Mouse (Mus musculus) NIH3T3 (cell line): Measurements from ENCODE around the gene Psph.
"Not testable (repeated sequence)": the region's sequence is repeated elsewhere in the genome, so short reads cannot be mapped to it uniquely, and the experiment has no call there.

Source experiments
- DNase-seq: peaks from one replicate; pipeline ENCODE4 v3.0.0-alpha.2; 2012; ENCODE audit warnings: low read depth

Psph gene

DNA sequence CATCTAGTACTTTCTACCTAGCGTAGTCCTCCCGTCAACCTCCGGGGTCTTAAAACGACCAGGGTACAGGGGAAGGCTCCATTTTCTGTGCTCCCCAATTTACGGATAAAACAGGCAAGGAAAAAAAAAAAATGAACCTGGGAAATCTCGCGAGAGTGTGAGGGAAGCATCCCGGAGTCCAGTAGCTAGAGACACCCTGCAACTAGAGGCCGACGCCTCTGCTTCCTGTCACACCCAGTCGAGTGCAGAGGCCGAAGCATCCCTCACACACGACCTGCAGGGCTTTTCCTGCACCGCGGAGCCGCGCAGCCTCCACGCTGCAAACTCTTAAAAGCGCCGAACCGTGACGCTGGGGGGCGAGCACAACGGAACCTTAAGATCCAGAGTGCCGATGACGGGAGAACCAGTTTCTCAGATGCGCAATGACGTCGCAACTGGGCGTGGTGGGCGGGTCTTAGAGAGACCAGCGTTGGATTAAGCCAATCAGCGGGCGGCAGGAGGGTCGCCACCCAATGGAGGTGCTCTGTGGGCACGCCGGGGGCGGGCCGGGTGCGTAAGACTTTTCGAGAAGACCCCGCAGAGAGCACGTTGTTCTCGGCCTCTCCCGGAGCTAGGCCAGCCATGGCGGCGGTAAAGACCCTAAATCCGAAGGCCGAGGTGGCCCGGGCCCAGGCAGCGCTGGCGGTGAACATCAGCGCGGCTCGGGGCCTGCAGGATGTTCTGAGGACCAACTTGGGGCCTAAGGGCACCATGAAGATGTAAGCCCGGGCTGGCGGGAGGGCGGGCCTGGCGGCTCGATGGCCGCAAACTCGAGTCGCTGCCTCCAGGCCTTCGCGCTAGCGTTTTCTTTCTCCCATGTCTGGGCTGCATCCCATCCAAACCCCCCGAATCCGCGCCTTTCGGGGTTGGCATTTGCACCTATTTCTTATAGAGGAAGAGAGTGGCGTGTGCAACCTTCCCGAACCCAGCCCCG is at the start of gene Psph:
Gene Psph, minus strand, starts transcription at position 632 of the 973 bp plus-strand sequence.
- peak; percentile 99 for DNase-seq

DNA sequence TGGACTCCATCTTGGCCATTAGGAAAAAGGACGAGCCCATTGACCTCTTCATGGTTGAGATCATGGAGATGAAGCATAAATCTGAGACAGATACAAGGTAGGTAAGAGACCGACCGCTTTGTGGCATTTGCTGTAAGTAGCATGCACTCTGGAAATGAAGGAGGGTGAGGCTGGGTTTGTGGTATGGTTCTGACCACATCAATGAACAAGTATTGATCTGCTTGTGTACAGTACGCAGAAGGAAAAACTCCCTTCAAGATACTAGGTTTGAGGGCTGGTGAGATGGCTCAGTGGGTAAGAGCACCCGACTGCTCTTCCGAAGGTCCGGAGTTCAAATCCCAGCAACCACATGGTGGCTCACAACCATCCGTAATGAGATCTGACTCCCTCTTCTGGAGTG is 3.3 kb upstream of the Psph start:
- DNase-seq: not testable (repeated sequence)

DNA sequence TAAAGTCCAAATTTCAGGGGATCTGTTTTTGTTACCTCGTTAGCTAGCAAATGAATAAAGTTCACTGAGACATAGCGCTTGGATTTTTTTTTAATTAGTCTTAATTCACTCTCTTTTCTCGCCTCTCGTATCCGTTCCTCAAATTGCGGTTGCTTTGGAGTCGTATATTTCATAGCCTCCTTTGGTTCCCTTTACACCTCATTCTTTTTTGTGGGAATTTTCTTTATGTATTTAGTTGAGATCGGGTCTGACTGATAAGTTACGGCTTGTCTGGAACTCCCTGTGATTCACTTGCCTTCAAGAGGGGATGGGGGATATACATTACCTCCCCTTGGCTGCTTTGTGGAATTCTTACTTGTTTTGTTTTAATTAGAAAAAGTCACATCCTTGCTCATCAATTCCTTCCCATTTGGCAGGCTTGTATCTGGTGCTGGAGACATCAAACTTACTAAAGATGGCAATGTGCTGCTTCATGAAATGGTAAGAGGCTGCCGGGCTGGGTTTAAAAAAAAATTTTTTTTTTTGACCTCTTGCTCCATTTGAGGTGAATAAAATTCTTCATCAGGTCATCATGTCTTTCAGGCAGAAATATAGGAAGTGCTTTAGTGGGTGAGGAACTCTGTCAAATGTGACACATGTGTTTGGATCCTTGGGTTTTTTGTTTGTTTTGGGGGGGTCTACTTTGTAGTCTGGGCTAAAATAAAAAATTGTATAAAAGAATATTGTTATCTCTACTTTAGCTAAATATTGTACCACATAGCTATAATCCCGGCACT is 757 bp upstream of the Psph start:
- no peak for DNase-seq

DNA sequence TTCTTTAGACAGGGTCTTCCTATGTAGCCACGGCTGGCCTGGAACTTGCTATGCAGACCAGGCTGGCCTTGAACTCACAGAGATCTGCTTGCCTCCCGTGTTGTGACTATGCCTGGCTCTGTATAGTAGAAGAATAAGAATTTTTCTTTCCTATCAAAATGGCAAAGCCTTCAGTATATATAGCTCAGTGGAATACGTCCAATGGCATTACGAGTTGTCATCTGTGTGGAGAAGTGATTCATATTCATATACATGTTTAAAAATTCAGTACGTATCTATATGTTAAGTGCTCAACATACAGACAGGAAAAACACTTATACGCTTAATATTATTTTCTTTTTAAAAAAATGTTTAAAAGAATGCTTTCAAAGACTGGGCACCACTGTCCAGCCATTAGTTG is 1.1 kb downstream of the Psph start:
- DNase-seq: peak; percentile 28

DNA sequence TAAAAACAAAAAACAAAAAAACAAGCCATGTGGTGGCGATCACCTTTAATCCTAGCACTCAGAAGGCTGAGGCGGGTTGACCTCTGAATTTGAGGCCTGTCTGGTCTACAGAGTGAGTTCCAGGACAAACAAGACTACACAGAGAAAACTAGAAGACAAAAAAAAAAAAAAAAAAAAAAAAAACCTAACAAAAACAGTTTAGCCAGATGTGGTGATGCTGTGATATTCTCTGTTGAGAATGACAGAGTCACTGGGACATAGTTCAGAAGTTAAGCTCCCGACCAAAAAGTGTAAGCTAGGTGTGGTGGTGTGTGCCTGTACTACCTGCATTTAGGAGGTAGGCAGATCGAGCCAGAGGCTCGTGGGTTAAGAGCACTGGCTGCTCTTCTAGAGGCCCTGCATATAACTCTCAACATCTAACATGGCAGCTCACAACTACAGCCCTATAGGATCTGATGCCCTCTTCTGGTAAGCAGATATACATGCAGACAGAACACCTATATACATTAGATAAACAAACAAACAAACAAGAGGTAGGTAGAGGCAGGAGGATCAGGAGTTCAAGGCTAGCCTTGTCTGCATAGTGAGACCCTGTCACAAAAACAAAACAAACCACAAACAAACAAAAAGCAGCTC is 1.9 kb downstream of the Psph start:
- DNase-seq: no peak

DNA sequence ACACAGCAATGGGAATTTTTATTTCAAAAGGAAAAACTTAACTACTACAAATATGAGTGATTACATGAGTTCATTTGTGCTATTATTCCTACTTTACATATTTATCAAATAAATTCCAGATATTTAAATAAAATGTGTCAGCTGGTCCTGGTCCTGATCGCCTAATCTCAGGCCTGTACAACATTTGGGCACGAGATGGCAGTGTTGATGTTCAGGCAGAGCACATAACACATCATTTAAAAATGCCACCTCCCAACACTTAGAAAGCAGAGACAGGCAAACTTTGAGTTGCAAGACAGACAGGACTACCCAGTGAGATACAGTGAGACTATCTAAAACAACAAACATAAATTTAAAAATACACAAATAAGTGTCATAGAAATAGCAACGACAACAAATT is 5.0 kb downstream of the Psph start:
- peak; percentile 80 for DNase-seq

DNA sequence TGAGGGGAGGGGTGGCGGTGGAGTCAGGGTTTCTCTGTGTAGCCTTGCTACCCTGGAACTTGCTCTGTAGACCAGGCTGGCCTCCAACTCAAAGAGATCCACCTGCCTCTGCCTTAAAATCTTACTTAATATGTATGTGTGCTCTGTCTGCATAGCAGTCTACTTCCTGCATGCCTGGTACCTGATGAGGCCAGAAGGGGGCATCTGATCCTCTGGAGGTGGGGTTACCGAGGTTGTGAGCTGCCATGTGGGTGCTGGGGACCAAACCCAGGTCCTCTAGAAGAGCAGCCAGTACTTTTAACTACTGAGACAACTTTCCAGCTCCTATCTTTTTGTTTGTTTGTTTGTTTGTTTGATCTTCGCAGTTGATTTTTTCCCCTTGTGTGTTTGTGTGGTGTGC is 7.1 kb downstream of the Psph start:
- DNase-seq: no peak

DNA sequence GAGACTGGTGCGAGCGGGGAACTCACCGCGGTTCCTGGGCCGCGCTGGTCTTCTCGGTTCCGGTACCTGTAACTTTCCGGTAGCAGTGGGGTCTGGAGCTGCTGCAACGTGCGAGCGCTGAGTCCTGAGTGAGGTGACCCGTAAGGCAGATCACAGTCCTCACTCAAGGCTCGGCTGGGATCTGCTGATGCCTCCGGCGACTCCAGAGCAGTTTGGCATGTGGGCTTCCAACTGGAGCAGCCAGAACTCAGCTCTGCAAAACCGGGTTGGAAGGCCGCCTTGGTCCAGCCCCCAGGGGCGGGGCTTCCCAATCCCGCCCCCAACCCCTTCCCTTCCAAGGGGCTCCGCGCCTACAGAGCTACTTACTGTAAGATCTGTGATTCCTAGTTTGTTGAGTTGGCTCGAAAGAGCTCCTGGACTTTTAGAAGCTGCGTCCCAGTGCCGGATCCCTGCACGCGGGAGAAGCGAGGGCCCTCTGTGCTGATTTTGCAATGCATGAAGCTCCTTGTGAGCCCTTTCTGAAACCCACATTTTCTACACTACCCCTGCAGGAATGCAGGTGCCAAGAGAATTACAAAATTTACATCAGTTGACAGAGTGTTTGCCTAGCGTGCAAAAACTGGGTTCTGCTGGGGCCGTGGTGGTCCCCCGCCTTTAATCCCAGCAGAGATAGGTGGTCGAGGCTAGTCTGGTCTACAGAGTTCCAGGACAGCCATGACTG is 8.1 kb downstream of the Psph start:
- peak; percentile 94 for DNase-seq

DNA sequence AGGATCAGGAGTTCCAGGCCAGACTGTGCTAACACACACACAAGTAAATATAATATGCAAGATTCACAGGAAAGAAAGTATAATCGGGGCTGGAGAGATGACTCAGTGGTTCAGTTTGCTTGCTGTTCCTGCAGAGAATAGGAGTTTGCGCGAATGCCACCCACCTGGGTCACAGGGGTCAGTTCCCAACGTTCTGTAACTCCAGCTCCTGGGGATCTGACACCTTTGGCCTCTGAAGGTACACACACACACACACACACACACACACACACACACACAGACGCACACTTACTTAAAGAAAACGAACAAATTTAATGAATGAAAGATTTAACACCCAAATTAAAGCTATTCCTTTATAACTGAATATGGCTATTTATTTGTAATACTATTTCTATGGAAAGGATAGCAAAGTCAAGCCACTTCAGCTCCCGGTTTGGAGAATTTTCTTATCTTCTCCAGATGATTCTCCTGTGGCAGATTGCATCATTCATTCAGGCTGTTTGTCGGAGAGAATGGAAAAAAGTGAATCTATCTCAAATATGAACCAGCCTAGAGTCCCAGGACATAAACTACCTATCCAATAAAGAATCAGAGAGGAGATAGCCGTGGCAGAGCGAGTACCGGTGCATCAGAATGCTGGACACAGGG is 8.8 kb downstream of the Psph start:
- no peak for DNase-seq

DNA sequence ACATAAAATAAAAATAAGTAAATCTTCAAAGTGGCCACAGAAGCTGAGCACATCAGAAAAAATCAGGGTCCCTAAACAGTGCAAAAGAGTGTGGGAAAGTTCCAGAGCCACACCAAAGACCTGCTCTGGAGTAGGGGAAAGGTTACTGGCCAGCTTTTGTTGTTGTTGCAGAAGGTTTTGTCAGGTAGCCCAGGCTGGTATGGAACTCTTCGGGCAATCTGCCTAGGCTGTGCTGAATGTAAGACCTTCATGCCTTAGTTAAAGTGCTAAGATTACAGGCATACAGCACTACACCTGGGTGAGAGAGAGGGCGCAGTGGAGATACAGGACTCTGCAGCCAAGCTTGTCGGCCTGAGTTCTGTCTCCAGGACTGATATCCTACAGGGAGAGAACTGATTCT is 12.6 kb downstream of the Psph start:
- no peak for DNase-seq

DNA sequence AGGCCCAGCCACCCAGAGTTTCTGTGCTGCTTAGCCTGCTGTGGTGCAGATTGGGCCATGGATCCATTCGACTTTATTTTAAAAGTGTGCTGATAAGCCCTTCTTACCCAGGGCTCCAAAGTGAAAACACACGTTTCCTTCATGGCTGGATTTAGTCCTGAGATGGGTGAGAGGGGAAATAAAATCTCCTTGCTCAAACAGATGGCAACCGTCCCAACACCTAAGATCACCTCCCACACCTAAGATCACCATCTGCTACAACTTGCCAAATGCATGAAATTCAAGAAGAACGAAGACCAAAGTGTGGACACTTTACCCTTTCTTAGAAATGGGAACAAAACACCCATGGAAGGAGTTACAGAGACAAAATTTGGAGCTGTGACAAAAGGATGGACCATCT is 13.9 kb downstream of the Psph start:
- not testable (repeated sequence) for DNase-seq

DNA sequence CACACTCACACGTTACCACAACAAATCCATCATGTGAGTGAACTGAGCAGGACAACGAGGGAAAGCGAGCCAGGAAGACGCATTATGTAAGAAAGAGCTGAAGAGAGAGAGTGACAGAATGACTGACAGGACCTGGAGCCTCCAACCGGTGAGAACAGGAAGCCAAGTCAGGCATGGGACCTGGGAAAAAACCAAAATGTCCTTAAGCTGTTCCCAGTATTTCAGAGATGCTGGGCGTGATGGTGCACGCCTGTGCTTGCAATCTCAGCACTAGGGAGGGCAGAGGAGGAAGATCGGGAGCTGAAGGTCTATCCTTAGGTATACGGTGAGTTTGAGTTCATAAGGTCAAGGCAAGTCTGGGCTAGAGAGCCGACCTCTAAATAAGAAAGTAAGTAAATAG is 14.8 kb downstream of the Psph start:
- DNase-seq: no peak

DNA sequence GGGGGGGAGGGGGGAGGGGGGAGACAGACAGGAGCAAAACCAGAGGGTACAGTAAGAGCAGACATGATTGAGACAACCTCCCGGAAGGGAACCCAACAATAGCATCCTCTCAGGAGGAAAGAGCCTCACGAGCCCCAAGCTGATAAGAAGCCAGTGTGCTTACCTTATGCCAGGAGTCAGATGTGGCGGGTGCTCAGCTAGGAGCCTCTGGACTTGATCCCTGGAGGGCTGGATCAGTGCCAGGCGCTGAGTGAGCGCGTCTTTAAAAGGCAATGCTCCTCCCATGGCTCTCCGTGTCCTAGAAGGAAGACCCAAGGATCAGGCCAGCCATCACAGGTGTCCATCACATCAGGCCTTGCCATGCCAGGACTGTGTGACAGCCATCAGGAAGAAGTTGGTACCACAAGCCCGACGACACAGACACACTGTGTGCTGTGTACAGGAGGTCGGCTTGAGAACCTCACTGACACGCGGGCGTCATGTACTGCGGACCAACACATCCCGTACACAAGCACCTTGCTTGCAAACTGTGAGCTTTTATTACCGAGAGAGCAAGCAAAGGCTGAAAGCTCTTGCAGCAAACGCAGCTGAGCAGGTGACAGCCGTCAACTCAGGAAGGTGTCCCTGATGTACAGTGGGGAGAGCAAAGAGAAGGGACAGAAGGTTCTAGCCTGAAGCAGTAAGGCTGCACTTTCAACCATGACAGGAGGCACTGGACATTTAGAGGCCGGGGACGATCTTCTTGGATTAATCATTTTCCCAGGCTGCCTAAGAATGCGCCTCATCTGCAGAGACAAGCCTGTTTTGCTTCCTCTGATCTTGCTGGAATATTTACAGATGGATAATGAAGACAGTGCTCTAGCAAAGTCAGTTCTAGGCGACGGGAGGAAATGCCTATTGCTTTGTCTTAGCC is 16.6 kb downstream of the Psph start:
- DNase-seq: no peak

DNA sequence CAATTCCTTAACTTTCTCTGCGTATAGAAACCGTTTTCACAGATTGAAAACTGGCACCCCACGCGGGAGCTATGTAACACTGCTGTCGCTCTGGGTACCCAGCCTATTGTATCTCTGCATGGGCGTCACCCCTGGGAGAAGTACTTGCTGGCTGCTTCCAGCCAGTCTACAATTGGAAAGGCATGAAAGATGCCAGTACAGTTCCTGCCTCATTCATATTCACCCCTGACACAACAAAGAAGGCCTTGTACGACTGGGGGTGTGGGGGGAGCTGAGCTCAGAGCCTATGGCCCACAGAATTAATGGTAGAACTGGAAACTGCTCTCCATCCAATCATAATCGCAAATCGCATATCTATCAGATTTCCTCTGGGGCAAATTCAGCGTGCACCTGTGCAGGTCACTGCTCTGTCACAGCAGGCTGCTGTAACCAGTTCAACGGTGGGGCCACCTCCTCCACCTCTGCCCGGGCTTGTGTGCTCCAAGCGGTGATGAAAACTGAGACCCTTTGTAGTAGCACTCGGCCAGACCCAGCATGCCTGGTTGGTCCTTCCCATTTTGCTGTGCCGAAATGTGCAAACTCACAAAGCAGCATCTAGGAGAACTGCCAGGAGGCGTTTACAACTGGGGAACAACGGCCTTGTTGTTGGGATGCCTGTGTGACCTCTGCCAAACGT is 25.2 kb downstream of the Psph start:
- DNase-seq: no peak

DNA sequence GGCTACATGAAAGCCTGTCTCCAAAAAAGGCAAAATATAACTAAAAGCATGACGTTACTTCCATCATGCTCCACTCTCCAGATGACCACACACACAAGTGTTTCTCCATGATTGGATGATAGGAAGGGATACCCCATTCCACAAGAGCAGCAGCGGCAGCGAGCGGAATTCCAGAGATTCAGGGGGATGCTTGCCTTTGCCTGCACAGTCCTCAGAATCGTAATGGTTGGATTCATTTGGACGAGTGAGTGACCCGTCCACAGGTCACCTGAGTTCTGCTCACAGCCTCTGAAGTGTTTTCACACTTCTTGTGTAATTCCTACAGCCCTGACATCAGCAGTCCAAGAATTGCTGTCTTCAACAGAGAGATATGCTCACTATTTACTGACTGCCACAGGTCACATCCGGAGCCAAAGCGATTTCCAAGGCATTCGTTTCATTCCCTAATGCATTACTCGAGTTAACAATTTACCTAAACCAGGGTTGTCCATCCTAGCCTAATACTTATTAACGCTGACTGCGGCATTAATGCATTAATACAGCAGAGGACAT is 27.2 kb downstream of the Psph start:
- DNase-seq: no peak

DNA sequence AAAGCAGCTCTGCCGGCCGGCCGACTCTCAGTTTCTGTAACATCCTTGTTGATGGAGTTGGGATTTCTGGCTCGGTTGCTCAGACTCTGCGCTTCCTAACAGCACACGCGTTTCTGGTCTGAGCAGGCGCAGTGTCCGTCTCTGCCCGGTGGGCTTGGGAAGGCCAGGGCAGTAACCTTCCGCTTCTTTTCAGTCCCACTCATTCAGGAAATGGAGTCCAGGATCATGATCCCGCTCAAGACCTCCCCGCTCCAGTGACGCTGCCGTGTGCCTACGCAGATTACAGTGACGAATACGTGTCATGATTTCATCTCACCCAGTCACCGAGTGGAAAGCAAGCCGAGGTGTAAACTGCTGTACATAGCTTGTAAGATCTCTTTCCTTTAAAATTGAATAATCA is 30.4 kb downstream of the Psph start:
- DNase-seq: no peak

DNA sequence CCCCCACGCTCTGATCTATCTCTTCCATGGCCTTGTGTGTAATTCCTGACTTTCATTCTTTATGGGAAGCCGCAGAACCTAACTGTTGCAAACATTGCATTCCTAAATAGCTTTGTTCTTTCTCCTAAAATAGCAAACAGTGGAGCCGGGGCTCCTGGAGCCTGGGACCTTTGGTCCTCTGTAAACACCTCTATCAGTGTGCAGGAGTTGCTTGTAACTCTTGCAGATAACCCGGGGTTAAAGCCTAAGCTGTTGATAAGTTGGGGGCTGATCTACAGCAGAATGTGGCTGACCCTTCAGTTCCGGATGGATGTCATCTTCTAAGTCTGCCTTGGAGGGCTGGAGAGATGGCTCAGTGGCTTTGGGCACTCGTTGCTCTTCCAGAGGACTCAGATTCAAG is 43.2 kb downstream of the Psph start:
- no peak for DNase-seq

DNA sequence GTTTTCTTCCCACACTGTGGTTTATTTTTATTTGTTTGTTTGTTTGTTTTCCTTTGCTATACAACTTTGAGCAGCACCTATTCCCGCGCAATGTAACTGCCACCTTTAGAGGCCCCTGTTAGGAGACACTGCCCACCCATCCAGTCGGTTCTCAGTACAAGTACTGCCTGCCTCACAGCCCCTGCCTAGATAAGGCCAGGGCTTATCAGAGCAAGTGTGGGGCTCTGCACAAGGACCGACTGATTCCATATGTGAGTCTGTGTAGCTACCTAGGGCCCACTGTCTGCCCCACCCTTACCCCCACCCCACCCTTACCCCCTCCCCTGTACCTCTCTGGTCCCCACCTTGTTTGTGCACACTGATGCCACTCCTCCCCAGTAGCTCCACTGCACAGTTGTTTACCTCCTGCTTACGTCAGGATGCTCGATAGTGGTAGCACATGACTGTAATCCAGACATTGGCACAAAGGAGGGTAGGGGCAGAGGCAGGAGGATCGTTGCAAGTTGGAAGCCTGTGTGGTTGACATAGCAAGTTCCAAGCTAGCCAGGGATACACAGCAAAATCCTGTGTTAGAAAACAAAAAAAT is 44.3 kb downstream of the Psph start:
- no peak for DNase-seq

DNA sequence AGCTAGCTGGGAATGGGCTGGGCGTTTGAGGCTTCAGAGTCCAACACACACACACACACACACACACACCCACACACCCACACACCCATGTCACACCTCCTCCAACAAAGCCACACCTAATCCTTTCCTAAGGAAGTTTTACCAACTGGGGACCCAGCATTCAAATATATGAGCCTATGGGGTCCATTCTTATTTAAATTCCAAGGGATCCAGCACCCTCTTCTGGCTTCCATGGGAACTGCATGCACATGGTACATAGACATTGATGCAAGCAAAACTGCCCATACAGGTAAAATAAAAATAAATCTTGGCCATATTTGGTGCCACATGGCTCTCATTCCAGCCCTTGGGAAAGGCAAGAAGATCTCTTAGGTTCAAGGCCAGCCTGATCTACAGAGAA is 46.3 kb downstream of the Psph start:
- peak; percentile 58 for DNase-seq
